Mouse (Mus musculus) testis, adult 2 months (tissue): ENCODE measurements around the gene Emc3.

Experiments used
- CTCF ChIP-seq: fragments of 200-500 bp; IDR thresholded peaks from 2 replicates; pipeline ENCODE4 v1.5.1; 2012; ENCODE audit warnings: low read depth, mild to moderate bottlenecking, inconsistent platforms, low read length, moderate library complexity; ENCODE audit not compliant: control insufficient read depth, insufficient read depth, insufficient replicate concordance
- POLR2A ChIP-seq: fragments of 200-500 bp; IDR thresholded peaks from 2 replicates; pipeline ENCODE4 v1.6.1; 2012; ENCODE audit warnings: low read depth, mild to moderate bottlenecking, inconsistent platforms, low read length, moderate library complexity; ENCODE audit not compliant: control insufficient read depth

GRCm38 (mm10) chr6:113531840-113532404 is 470 bp upstream of the Emc3 start:
- TF ChIP-seq CTCF (no peak), POLR2A (no peak)
